Mouse (Mus musculus): ENCODE data around the gene Cstad.

DNA sequence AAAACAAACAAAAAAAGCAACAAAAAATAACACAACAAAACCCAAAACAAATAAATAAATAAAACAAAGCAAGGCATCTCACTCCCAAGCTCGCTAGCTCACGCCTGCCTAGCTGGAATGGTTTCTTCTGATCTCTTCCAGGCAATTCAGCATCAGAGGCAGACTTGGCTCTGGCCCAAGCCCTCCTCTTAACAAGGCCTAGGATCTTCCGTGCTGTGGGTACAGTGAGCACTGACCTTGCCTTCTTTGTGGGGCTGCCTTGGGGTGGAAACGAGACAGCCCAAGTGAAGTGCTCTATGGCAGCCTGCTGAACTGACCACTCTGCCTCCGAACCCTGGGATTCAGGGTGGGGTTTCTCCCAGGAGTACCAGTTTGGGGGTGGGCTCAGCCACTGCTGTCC, 52.0 kb downstream of the Cstad start:
- TF ChIP-seq EP300 (optimal IDR thresholded peaks at IDR 0.05) (no peak), CTCF (IDR thresholded peaks at IDR 0.05; ENCODE audit: low read depth) (no peak)
